Mouse (Mus musculus): ENCODE data around the gene Pdilt. TPM values are rescaled to one million over a fixed set of nuclear protein-coding genes. Genes with fewer than 3 reads are reported as not detected.

Pdilt gene
- polyA plus RNA-seq, 2 experiments, result not detected

DNA sequence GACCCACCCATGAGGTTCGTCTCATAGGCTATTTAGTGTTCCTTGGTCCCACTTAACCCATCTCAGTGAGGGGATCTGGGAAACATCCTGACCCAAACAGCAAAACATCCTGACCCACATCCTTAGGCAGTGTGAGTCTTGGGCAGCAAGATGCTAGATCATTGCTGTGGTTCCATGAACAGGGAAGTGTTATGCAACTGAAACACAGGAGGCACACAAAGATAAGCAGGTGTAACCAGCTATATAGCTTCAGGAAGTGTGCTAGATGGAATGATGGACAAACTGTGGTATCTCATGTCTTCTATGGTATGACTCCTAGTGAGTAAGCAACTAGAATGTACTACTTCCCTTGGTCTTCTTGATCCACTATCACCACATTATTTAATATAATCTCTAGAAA is 81.4 kb downstream of the Pdilt start:
- Histone ChIP-seq H3K27ac (replicated peaks; ENCODE audit: low read depth, low read length) (no peak overlapping the region), H3K4me2 (replicated peaks; ENCODE audit: low read depth, low read length, severe bottlenecking) (no peak overlapping the region), H3K27me3 (ENCODE audit: control insufficient read depth, insufficient read depth, low read length) (no peaks in the 10 kb centered on the region), H3K9ac (ENCODE audit: low read depth, low read length, severe bottlenecking) (no peak overlapping the region), H3K9me3 (ENCODE audit: control insufficient read depth, low read length) (no peaks in the 10 kb centered on the region), H3K4me1 (ENCODE audit: control insufficient read depth, insufficient read depth, low read length) (no peaks in the 10 kb centered on the region), H3K36me3 (ENCODE audit: control insufficient read depth, insufficient read depth, low read length) (no peaks in the 10 kb centered on the region), H3K4me3 (replicated peaks; ENCODE audit: low read length) (no peak overlapping the region)
- 86% methylated on average over 1 of the region's 1 CpGs for WGBS
- no peak for DNase-seq (ENCODE audit: low spot score)
- ATAC-seq (ENCODE audit: low FRiP score, low read depth), result no peak
- TF ChIP-seq POLR2A (IDR thresholded peaks at IDR 0.05; ENCODE audit: borderline replicate concordance, extremely low read depth, insufficient read depth, insufficient read length), result no peak

Other genes with a start within 250 kb of the Pdilt start
- gene Gp2, start 64.2 kb downstream of the Pdilt start, polyA plus RNA-seq (2012; rRNA removed), result not detected in 2 replicates
- not detected in 2 replicates for gene Gp2, start 64.2 kb downstream of the Pdilt start, polyA plus RNA-seq (2014; fragmentation: Nextera tagmentation; extraction: Ambion mirVana)
- gene Umod, start 44.2 kb downstream of the Pdilt start, polyA plus RNA-seq (2012; rRNA removed), result not detected in 2 replicates
- gene Umod, start 44.2 kb downstream of the Pdilt start, polyA plus RNA-seq (2014; fragmentation: Nextera tagmentation; extraction: Ambion mirVana), result not detected in 2 replicates
- gene Acsm5, start 4.0 kb downstream of the Pdilt start, polyA plus RNA-seq (2012; rRNA removed), result not detected in 2 replicates
- gene Acsm5, start 4.0 kb downstream of the Pdilt start, polyA plus RNA-seq (2014; fragmentation: Nextera tagmentation; extraction: Ambion mirVana), result not detected in 2 replicates
- gene Acsm2, start 30.9 kb upstream of the Pdilt start, polyA plus RNA-seq (2012; rRNA removed), result not detected in 2 replicates
- not detected in 2 replicates for gene Acsm2, start 30.9 kb upstream of the Pdilt start, polyA plus RNA-seq (2014; fragmentation: Nextera tagmentation; extraction: Ambion mirVana)
- 0.03 TPM in 1 of 2 replicates, not detected in the other for gene Acsm1, start 83.5 kb upstream of the Pdilt start, polyA plus RNA-seq (2012; rRNA removed)
- not detected in 2 replicates for gene Acsm1, start 83.5 kb upstream of the Pdilt start, polyA plus RNA-seq (2014; fragmentation: Nextera tagmentation; extraction: Ambion mirVana)
- not detected in 2 replicates for gene Acsm4, start 166.5 kb upstream of the Pdilt start, polyA plus RNA-seq (2012; rRNA removed)
- gene Acsm4, start 166.5 kb upstream of the Pdilt start, polyA plus RNA-seq (2014; fragmentation: Nextera tagmentation; extraction: Ambion mirVana), result not detected in 2 replicates
- gene Thumpd1, start 197.3 kb upstream of the Pdilt start, polyA plus RNA-seq (2012; rRNA removed), result 38.9 and 43.6 TPM in 2 replicates
- 76.5 and 81.3 TPM in 2 replicates for gene Thumpd1, start 197.3 kb upstream of the Pdilt start, polyA plus RNA-seq (2014; fragmentation: Nextera tagmentation; extraction: Ambion mirVana)
- gene Acsm3, start 237.4 kb upstream of the Pdilt start, polyA plus RNA-seq (2012; rRNA removed), result 1.1 and 1.6 TPM in 2 replicates
- gene Acsm3, start 237.4 kb upstream of the Pdilt start, polyA plus RNA-seq (2014; fragmentation: Nextera tagmentation; extraction: Ambion mirVana), result 0.28 and 0.32 TPM in 2 replicates